Mouse (Mus musculus): Measurements from ENCODE around the gene Vmn1r4. TPM values are rescaled to one million over a fixed set of nuclear protein-coding genes. Genes with fewer than 3 reads are reported as not detected.

The Vmn1r4 gene
- polyA plus RNA-seq, 1 experiment from 2014 or later, result 0.12 TPM

DNA sequence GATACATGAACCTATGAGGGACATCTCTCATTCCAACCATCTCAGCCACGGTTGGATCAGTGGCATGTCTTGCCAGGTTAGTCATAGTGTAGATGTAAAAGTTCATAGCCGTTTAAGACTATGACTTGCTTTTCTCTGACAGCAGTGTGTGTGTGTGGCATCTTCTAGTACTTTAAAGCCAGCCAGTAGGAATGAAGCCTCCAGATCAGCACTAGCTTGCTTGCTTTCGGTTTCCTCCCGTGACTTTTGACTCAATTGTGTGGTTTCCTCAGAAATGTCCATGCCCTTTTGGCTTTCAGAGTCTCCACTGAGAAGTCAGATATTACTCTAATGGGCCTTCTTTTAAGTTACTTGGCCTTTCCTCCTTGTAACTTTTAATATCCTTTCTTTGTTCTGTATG, 10.6 kb downstream of the Vmn1r4 start:
- H3K9me3 ChIP-seq (ENCODE audit: low read depth, low read length), result no peaks in the 10 kb centered on the region
- H3K27me3 ChIP-seq (ENCODE audit: insufficient read depth, low read length), result no peaks in the 10 kb centered on the region
- no peak overlapping the region for H3K4me2 ChIP-seq
- H3K36me3 ChIP-seq (ENCODE audit: insufficient read depth), result no peaks in the 10 kb centered on the region
- TF ChIP-seq CTCF (IDR thresholded peaks at IDR 0.05; ENCODE audit: low read depth), result no peak
- H3K9ac ChIP-seq, result no peak overlapping the region
- ATAC-seq (ENCODE audit: insufficient read depth), result no peak
- no peaks in the 10 kb centered on the region for H3K4me1 ChIP-seq (ENCODE audit: insufficient read depth)
- 82% methylated on average over 4 of the region's 4 CpGs for WGBS
- H3K4me3 ChIP-seq (ENCODE audit: low read depth, low read length), result no peak overlapping the region
- no peak overlapping the region for H3K27ac ChIP-seq (ENCODE audit: low read depth)
- no peak for DNase-seq

DNA sequence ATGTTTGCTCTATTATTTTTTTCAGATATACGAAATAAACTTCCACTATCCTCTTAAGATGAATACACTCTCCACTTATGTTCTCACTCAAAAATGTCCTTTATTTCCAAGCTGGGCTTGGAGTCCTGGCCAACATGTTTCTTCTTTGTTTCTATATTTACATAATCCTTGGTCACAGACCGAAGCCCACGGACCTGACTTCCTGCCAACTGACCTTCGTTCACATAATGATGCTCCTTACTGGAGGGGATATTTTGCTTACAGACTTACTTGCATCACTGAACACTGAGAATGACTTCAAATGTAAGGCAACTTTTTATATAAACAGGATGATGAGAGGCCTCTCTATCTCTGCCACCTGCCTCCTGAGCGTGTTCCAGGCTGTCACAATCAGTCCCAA, 32.6 kb downstream of the Vmn1r4 start:
- H3K4me3 ChIP-seq (ENCODE audit: low read depth, low read length), result no peak overlapping the region
- H3K27ac ChIP-seq (ENCODE audit: low read depth), result no peak overlapping the region
- no peak for ATAC-seq (ENCODE audit: insufficient read depth)
- TF ChIP-seq CTCF (IDR thresholded peaks at IDR 0.05; ENCODE audit: low read depth), result no peak
- no peak overlapping the region for H3K4me2 ChIP-seq
- no peaks in the 10 kb centered on the region for H3K9me3 ChIP-seq (ENCODE audit: low read depth, low read length)
- no peaks in the 10 kb centered on the region for H3K27me3 ChIP-seq (ENCODE audit: insufficient read depth, low read length)
- H3K9ac ChIP-seq, result no peak overlapping the region
- whole genome bisulfite sequencing, result 66% methylated on average over 5 of the region's 5 CpGs
- H3K4me1 ChIP-seq (ENCODE audit: insufficient read depth), result no peaks in the 10 kb centered on the region
- no peak for DNase-seq
- H3K36me3 ChIP-seq (ENCODE audit: insufficient read depth), result no peaks in the 10 kb centered on the region

DNA sequence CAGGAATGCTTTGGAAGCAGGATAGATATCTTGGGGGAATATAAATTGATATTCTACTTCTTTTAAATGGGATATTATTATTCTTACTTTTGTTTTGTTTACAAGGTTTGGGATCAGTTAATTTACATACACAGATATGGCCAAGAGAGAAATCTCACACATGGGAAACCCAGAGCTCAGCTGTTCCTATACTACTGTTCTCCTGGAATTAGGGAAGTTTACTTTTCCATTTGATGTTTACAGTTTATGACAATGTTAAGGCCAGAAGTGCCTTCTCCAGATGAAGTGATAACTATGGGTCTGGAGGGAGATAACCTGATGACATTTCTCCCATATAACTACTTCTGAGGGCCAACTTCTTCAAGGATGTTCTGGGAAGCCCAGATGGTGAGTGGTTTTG, 46.2 kb downstream of the Vmn1r4 start, which contains the start of gene Vmn1r5:
Vmn1r5 (plus strand) TSS at position 301 of the 400 bp plus-strand sequence.
- Histone ChIP-seq H3K4me3 (ENCODE audit: low read depth, low read length) (no peak within 1 kb of the TSS), H3K4me2 (no peak within 1 kb of the TSS), H3K27me3 (ENCODE audit: insufficient read depth, low read length) (no peaks in the 10 kb centered on the region), H3K27ac (ENCODE audit: low read depth) (no peak within 1 kb of the TSS), H3K4me1 (ENCODE audit: insufficient read depth) (no peaks in the 10 kb centered on the region), H3K9ac (no peak within 1 kb of the TSS), H3K36me3 (ENCODE audit: insufficient read depth) (no peaks in the 10 kb centered on the region), H3K9me3 (ENCODE audit: low read depth, low read length) (no peaks in the 10 kb centered on the region)
- ATAC-seq (ENCODE audit: insufficient read depth) (no peak), DNase-seq (no peak)
- no peak for TF ChIP-seq CTCF (IDR thresholded peaks at IDR 0.05; ENCODE audit: low read depth)

DNA sequence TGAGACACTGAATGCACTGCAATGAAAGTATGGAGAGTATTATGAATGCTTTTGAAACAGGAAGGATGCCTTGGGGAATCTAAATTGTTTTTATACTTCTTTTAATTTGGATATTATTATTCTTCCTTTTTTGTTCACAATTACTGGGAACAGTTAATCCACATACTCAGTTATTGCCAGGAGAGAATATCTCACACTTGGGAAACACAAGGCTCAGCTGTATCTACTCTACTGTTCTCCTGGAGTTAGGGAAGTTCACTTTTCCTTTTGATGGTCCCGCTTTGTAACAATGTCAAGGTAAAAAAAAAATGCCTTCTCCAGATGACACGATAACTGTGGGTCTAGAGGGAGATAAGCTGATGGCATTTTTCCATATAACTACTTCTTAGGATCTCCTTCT, 73.1 kb downstream of the Vmn1r4 start, which contains the start of gene Vmn1r6:
Vmn1r6 (plus strand) TSS at position 301 of the 400 bp plus-strand sequence.
- Histone ChIP-seq H3K4me2 (no peak within 1 kb of the TSS), H3K9me3 (ENCODE audit: low read depth, low read length) (no peaks in the 10 kb centered on the region), H3K27me3 (ENCODE audit: insufficient read depth, low read length) (no peaks in the 10 kb centered on the region), H3K36me3 (ENCODE audit: insufficient read depth) (no peaks in the 10 kb centered on the region), H3K9ac (no peak within 1 kb of the TSS), H3K4me1 (ENCODE audit: insufficient read depth) (no peaks in the 10 kb centered on the region), H3K4me3 (ENCODE audit: low read depth, low read length) (no peak within 1 kb of the TSS), H3K27ac (ENCODE audit: low read depth) (no peak within 1 kb of the TSS)
- ATAC-seq (ENCODE audit: insufficient read depth) (no peak), DNase-seq (no peak)
- WGBS, result 61% methylated on average over 2 of the region's 2 CpGs
- no peak for TF ChIP-seq CTCF (IDR thresholded peaks at IDR 0.05; ENCODE audit: low read depth)

Other genes starting within 250 kb of the Vmn1r4 start
- 164 and 187 TPM in 2 replicates for gene Lsm5, start 219.3 kb upstream of the Vmn1r4 start, polyA plus RNA-seq (2014; fragmentation: Nextera tagmentation; extraction: Ambion mirVana)
- gene Avl9, start 209.1 kb upstream of the Vmn1r4 start, polyA plus RNA-seq (2014; fragmentation: Nextera tagmentation; extraction: Ambion mirVana), result 15.5 and 18.2 TPM in 2 replicates
- 33.5 and 33.9 TPM in 2 replicates for gene Kbtbd2, start 126.2 kb upstream of the Vmn1r4 start, polyA plus RNA-seq (2014; fragmentation: Nextera tagmentation; extraction: Ambion mirVana)
- 178 and 186 TPM in 2 replicates for gene Fkbp9, start 92.0 kb upstream of the Vmn1r4 start, polyA plus RNA-seq (2014; fragmentation: Nextera tagmentation; extraction: Ambion mirVana)
- gene Nt5c3, start 83 bp upstream of the Vmn1r4 start, polyA plus RNA-seq (2014; fragmentation: Nextera tagmentation; extraction: Ambion mirVana), result 60.7 and 63.3 TPM in 2 replicates
- gene Vmn1r5, start 46.3 kb downstream of the Vmn1r4 start, polyA plus RNA-seq (2014; fragmentation: Nextera tagmentation; extraction: Ambion mirVana), result not detected in 2 replicates
- gene Vmn1r6, start 73.2 kb downstream of the Vmn1r4 start, polyA plus RNA-seq (2014; fragmentation: Nextera tagmentation; extraction: Ambion mirVana), result not detected in 2 replicates
- gene Vmn1r7, start 101.3 kb downstream of the Vmn1r4 start, polyA plus RNA-seq (2014; fragmentation: Nextera tagmentation; extraction: Ambion mirVana), result not detected in 2 replicates
- gene Vmn1r8, start 108.3 kb downstream of the Vmn1r4 start, polyA plus RNA-seq (2014; fragmentation: Nextera tagmentation; extraction: Ambion mirVana), result not detected in 2 replicates
- gene Vmn1r9, start 142.8 kb downstream of the Vmn1r4 start, polyA plus RNA-seq (2014; fragmentation: Nextera tagmentation; extraction: Ambion mirVana), result not detected in 2 replicates
- gene Vmn1r10, start 185.4 kb downstream of the Vmn1r4 start, polyA plus RNA-seq (2014; fragmentation: Nextera tagmentation; extraction: Ambion mirVana), result not detected in 2 replicates
- gene Vmn1r11, start 209.4 kb downstream of the Vmn1r4 start, polyA plus RNA-seq (2014; fragmentation: Nextera tagmentation; extraction: Ambion mirVana), result not detected in 2 replicates
- gene Vmn1r12, start 232.9 kb downstream of the Vmn1r4 start, polyA plus RNA-seq (2014; fragmentation: Nextera tagmentation; extraction: Ambion mirVana), result not detected in 2 replicates

All from lung, embryonic 14.5 days (tissue).